Mouse (Mus musculus) thymus, postnatal 25 days (tissue): ENCODE data around the gene Anapc1.
"Not testable (repeated sequence)": the region's sequence is repeated elsewhere in the genome, so short reads cannot be mapped to it uniquely, and the experiment has no call there.

Experiments
- DNase-seq: peaks from one replicate; pipeline ENCODE4 v3.0.0; 2022

Anapc1 gene

DNA sequence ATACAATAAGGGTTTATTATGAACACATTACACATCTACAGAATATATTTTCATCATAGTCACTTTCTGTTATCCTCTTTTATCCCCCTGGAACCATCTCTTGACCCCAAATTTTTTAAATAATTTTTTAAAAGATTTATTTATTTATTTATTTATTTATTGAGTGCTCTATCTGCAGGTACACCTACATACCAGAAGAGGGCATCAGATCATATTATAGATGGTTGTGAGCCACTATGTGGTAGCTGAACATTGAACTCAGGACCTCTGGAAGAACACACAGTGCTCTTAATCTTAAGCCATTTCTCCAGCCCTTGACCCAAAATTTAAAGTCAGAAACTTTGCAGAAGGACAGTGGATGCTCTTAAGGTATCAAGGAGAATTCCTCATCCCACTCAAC lies 7.4 kb upstream of the Anapc1 start:
- DNase-seq: no peak

GRCm38 (mm10) chr2:128693828-128694227 lies 6.6 kb upstream of the Anapc1 start:
- DNase-seq: not testable (repeated sequence)

DNA sequence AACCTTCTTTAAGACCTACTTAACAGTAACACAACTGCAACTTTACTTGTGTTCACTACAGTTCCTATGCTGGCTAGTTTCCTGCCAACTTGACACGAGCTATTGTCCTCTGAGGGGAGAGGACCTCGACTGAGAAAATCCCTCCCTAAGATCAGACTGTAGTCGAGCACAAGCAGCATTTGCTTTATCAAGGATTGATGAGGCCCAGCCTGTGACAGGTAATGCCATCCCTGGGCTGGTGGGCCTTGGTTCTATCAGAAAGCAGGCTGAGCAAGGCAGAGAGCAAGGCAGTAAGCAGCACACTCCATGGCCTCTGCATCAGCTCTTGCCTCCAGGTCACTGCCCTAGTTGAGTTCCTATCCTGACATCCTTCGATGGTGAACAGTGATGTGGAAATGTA lies 6.0 kb upstream of the Anapc1 start:
- no peak for DNase-seq

DNA sequence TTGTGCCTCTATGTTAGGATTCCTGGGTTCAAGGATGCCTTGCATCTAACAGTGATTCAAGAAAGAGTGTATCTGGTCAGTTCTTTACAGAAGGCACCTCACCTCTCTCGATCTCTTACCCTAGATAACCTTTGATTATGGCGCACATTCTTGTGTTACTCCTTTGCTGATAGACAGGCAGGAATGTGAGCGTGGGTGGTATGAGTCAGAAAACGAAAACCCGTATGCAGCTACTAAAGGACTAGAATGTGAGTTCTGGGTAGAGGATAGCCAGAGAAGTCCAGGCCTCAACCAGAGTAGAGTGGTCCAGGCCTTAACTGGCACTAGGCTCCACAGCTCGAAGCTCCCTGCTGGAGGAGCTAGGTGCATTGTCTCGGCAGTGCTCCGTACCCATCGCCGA lies 5.6 kb upstream of the Anapc1 start:
- no peak for DNase-seq

DNA sequence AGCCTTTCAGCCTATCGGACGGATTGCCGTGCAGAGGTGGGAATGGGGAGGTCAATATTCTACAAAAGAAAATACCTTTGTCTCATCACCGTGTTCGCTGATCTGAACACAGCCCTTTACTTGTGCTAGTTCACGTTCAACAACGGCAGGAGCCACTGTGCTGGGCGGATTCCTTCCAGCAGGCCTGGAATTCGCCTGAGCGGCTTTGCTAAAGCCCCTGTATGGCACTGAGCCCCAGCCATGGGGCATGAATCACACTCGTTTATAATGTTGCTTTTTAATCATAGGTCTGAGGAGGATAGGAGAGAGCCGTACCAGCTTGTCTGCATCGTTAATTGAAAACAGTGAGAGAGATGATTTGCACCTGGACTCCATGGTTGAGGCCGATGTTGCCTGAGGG lies 5.1 kb upstream of the Anapc1 start:
- no peak for DNase-seq

GRCm38 (mm10) chr2:128687558-128688120 lies 448 bp upstream of the Anapc1 start:
- no peak for DNase-seq

DNA sequence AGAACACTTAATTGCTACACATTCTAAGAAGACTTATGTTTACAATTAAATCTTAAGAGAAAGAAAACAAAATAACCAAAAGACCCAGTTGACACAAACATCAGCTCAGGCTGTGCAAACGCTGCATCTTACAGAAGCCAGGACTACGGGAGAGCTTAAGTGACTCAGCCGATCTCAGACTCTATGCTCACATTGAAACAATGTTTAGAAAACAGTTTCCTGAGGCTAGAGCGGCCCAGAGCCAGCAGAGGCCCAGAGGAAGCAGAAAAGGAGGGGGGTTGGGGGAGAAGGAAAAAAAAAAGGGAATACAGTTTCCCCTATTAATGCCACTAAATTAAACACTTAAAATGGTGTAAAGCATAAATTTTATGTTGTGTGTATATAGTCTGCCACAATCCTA lies 6.5 kb downstream of the Anapc1 start:
- DNase-seq: no peak

GRCm38 (mm10) chr2:128620578-128620977 lies 66.6 kb downstream of the Anapc1 start:
- DNase-seq: no peak

- DNase-seq: no peak
Observed at GRCm38 (mm10) chr2:128615366-128615765, 71.8 kb downstream of the Anapc1 start.

DNA sequence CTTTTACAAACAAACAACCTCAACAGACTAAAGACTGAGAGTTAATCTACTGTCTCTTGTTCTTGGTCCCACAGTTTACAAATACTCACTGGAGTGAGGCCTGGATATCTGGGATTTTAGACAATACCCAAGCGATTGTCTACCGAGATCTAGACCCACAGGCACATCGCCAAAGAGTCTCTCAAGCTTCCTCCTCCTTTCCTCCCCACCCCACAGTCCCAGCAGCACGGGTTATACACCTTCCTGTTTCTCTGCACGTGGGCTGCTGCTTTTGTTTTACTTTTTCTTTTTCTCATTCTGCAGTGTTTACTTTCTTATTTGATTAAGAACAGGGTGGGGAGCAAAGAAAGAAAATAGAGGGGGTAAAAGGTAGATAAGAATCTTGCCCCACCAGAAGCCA lies 73.8 kb downstream of the Anapc1 start:
- DNase-seq: no peak

DNA sequence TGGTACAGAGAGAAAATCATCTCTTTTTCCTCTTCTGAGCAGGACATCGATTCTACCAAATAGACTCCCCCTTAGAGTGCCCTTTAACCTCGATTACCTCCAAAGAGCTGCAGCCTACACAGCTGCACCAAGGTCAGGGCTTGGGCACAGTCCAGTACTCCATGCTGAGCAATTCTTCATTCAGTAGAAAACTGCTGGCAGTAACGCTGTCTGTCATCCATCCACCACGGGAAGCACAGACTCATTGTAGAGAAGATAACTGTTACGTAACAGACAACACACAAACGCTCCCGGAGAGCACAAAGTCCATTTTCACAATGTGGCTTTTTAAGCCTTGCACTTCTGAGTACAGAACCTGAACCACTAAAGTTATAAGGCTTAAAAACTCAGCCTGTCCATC lies 74.9 kb downstream of the Anapc1 start:
- no peak for DNase-seq

GRCm38 (mm10) chr2:128611178-128611577 lies 76.0 kb downstream of the Anapc1 start:
- DNase-seq: no peak

GRCm38 (mm10) chr2:128609286-128609685 lies 77.9 kb downstream of the Anapc1 start:
- DNase-seq: no peak

- no peak for DNase-seq
Observed at GRCm38 (mm10) chr2:128601534-128601933, 85.7 kb downstream of the Anapc1 start.

- DNase-seq: no peak
Observed at GRCm38 (mm10) chr2:128592301-128592700, 94.9 kb downstream of the Anapc1 start.

GRCm38 (mm10) chr2:128590909-128591308 lies 96.3 kb downstream of the Anapc1 start, which contains the start of gene Spdye4c:
Gene Spdye4c (plus strand): TSS chr2:128591209.
- DNase-seq: no peak

GRCm38 (mm10) chr2:128582881-128583280 lies 104.3 kb downstream of the Anapc1 start:
- DNase-seq: no peak

GRCm38 (mm10) chr2:128572726-128573624 lies 114.2 kb downstream of the Anapc1 start:
- DNase-seq: peak; percentile 75

DNA sequence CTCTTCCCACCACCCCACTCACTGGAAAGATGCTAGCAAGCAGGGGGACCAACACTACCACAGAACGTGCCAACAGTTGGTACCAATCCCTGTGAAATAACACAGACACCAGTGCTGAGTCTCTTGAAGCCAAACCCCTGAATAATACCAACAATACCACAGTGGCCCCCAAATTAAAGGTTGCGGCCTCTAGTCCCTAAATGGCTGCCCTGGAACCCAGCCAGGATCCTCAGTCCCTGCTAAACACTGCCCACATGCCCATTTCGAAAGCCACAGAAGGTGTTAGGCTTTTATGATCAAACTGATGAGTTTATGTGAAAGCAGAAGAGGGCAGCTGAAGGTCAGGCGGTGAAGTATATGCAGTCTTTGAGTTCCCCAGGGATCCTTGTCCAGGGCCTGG lies 116.2 kb downstream of the Anapc1 start:
- DNase-seq: no peak

GRCm38 (mm10) chr2:128568490-128568889 lies 118.7 kb downstream of the Anapc1 start:
- DNase-seq: no peak

GRCm38 (mm10) chr2:128568018-128568417 lies 119.2 kb downstream of the Anapc1 start:
- DNase-seq: no peak

DNA sequence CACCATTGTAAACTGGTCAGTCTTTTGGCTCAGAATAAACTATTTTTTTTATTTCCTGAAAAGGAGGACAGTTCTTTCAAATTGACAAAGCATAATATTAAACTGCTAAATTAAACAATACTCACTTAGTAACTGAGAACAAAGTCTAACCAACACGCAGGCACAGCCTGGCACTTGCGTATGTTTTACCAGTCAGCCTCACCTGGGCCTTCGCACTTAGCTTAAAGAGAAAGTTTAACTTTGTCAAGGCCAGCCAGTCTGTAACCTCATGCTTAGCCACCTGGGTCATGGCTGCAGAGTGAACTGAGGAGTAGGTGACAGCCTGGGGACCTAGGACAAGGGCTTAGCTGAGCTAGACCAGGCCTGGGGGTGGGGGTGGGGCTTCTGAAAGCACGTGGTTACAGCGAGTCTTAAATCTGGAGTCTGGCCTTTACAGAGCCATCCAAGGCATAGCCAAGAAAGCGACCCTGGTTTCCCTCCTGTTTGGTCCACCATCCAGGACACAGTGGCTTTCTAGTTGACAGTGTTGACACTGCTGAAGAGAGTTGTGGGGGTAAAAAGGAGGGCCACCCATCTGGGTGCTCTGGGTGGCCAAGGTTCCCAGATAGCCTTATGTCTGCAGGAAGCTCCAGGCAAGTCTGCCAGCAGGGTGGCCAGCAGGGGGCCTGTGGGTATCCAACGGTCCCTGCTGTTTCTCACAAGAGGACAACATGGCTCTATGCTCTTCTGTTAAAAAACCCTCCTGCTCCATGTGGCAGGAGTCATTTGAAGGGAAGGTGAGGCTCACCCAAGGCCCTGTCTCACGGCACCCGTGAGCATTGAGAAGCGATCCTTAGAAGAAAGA lies 120.7 kb downstream of the Anapc1 start:
- peak; percentile 20 for DNase-seq

- no peak for DNase-seq
Observed at GRCm38 (mm10) chr2:128565904-128566303, 121.3 kb downstream of the Anapc1 start.

DNA sequence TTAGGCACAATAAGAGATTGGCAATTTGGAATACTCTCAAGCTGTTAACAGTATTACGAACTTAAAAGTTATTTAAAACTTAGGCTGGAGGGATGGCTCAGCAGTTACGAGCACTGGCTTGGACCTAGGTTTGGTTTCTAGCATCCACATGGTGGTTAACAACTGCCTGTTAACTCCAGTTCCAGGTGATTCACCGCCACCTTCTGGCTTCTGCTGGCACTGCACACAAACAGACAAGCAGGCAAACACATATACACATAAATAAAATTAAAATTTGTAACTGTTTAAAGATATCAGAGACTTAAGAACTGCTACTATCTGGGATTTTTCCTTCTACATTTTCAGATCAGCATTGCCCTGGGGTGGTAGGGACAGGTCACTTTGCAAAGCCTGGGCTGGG lies 123.0 kb downstream of the Anapc1 start:
- DNase-seq: no peak
